Mouse (Mus musculus): ENCODE results near the gene Rnf43. TPM values are rescaled to one million over a fixed set of nuclear protein-coding genes. Genes with fewer than 3 reads are reported as not detected.

Rnf43 gene
- polyA plus RNA-seq, 1 experiment = 9.0 TPM

- no peak for DNase-seq
- Histone ChIP-seq H3K36me3 (ENCODE audit: control insufficient read depth, insufficient read depth, low read length) (no peaks in the 10 kb centered on the region), H3K27me3 (ENCODE audit: control insufficient read depth, insufficient read depth, low read length) (peaks cover under 1% of the 10 kb centered on the region; the same call in 1 of the 2 replicates), H3K4me3 (ENCODE audit: control insufficient read depth, insufficient read depth, low read length) (no peak overlapping the region), H3K27ac (ENCODE audit: control insufficient read depth, insufficient read depth, low read length) (no peak overlapping the region), H3K4me1 (replicated peaks; ENCODE audit: control insufficient read depth, insufficient read depth, low read length) (0 out of 2 replicates have a peak, but pooled peaks cover 2% of the 10 kb centered on the region)
- WGBS = 93% methylated on average over 9 of the region's 9 CpGs
- no peak for TF ChIP-seq POLR2A (IDR thresholded peaks at IDR 0.05; ENCODE audit: control insufficient read depth, extremely low read depth, insufficient read depth, low read length, poor library complexity)
- TF ChIP-seq CTCF (IDR thresholded peaks at IDR 0.05; ENCODE audit: borderline replicate concordance, control insufficient read depth, extremely low read depth, insufficient read depth, low read length, poor library complexity) = no peak
Measured at GRCm38 (mm10) chr11:87680786-87681185, 18.3 kb downstream of the Rnf43 start.

DNA sequence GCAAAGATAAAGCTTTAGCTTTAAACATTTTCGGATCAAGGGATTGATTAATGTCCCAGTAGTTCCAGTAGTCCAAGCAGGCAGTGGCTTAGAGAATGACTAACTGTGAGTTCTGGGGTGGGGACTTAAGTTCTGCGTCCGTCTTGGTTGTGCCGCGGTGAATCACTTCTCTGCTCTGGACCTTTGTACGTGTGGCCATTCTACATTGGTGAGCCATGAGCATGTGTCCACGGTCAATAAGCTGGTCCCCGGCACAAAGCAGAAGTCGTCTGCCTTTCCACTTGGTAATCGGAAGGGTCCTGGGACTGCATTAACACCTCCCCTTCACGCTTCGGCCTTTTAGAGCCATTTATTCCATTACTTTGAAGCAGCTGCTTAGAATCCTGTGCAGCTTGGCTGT, 19.6 kb downstream of the Rnf43 start:
- TF ChIP-seq POLR2A (IDR thresholded peaks at IDR 0.05; ENCODE audit: control insufficient read depth, extremely low read depth, insufficient read depth, low read length, poor library complexity) (no peak), CTCF (IDR thresholded peaks at IDR 0.05; ENCODE audit: borderline replicate concordance, control insufficient read depth, extremely low read depth, insufficient read depth, low read length, poor library complexity) (no peak)
- no peaks in the 10 kb centered on the region for H3K36me3 ChIP-seq (ENCODE audit: control insufficient read depth, insufficient read depth, low read length)
- no peak overlapping the region for H3K27ac ChIP-seq (ENCODE audit: control insufficient read depth, insufficient read depth, low read length)
- 0 out of 2 replicates have a peak, but pooled peaks cover 2% of the 10 kb centered on the region for H3K4me1 ChIP-seq (replicated peaks; ENCODE audit: control insufficient read depth, insufficient read depth, low read length)
- H3K4me3 ChIP-seq (ENCODE audit: control insufficient read depth, insufficient read depth, low read length) = no peak overlapping the region
- no peaks in the 10 kb centered on the region; the same call in 1 of the 2 replicates for H3K27me3 ChIP-seq (ENCODE audit: control insufficient read depth, insufficient read depth, low read length)
- 95% methylated on average over 12 of the region's 12 CpGs for WGBS
- no peak for DNase-seq

GRCm38 (mm10) chr11:87682838-87683571, 20.5 kb downstream of the Rnf43 start:
- WGBS = 47% methylated on average over 13 of the region's 13 CpGs
- Histone ChIP-seq H3K4me3 (ENCODE audit: control insufficient read depth, insufficient read depth, low read length) (no peak overlapping the region), H3K27me3 (ENCODE audit: control insufficient read depth, insufficient read depth, low read length) (no peaks in the 10 kb centered on the region; the same call in 1 of the 2 replicates), H3K27ac (ENCODE audit: control insufficient read depth, insufficient read depth, low read length) (no peak overlapping the region), H3K4me1 (replicated peaks; ENCODE audit: control insufficient read depth, insufficient read depth, low read length) (0 out of 2 replicates have a peak, but pooled peaks cover 2% of the 10 kb centered on the region), H3K36me3 (ENCODE audit: control insufficient read depth, insufficient read depth, low read length) (no peaks in the 10 kb centered on the region)
- no peak for TF ChIP-seq POLR2A (IDR thresholded peaks at IDR 0.05; ENCODE audit: control insufficient read depth, extremely low read depth, insufficient read depth, low read length, poor library complexity)
- no peak for TF ChIP-seq CTCF (IDR thresholded peaks at IDR 0.05; ENCODE audit: borderline replicate concordance, control insufficient read depth, extremely low read depth, insufficient read depth, low read length, poor library complexity)
- DNase-seq = no peak

GRCm38 (mm10) chr11:87686407-87686806, 23.9 kb downstream of the Rnf43 start:
- 52% methylated on average over 7 of the region's 7 CpGs for WGBS
- Histone ChIP-seq H3K36me3 (ENCODE audit: control insufficient read depth, insufficient read depth, low read length) (no peaks in the 10 kb centered on the region), H3K27me3 (ENCODE audit: control insufficient read depth, insufficient read depth, low read length) (no peaks in the 10 kb centered on the region; the same call in 1 of the 2 replicates), H3K27ac (ENCODE audit: control insufficient read depth, insufficient read depth, low read length) (no peak overlapping the region), H3K4me1 (replicated peaks; ENCODE audit: control insufficient read depth, insufficient read depth, low read length) (peaks cover 6% of the 10 kb centered on the region; the same call in 1 of the 2 replicates), H3K4me3 (ENCODE audit: control insufficient read depth, insufficient read depth, low read length) (no peak overlapping the region)
- no peak for TF ChIP-seq POLR2A (IDR thresholded peaks at IDR 0.05; ENCODE audit: control insufficient read depth, extremely low read depth, insufficient read depth, low read length, poor library complexity)
- no peak for TF ChIP-seq CTCF (IDR thresholded peaks at IDR 0.05; ENCODE audit: borderline replicate concordance, control insufficient read depth, extremely low read depth, insufficient read depth, low read length, poor library complexity)
- DNase-seq = no peak

GRCm38 (mm10) chr11:87687246-87688225, 25.0 kb downstream of the Rnf43 start:
- H3K4me1 ChIP-seq (replicated peaks; ENCODE audit: control insufficient read depth, insufficient read depth, low read length) = peaks cover 6% of the 10 kb centered on the region; the same call in 1 of the 2 replicates
- no peaks in the 10 kb centered on the region; the same call in 1 of the 2 replicates for H3K27me3 ChIP-seq (ENCODE audit: control insufficient read depth, insufficient read depth, low read length)
- no peaks in the 10 kb centered on the region for H3K36me3 ChIP-seq (ENCODE audit: control insufficient read depth, insufficient read depth, low read length)
- no peak for TF ChIP-seq CTCF (IDR thresholded peaks at IDR 0.05; ENCODE audit: borderline replicate concordance, control insufficient read depth, extremely low read depth, insufficient read depth, low read length, poor library complexity)
- no peak for TF ChIP-seq POLR2A (IDR thresholded peaks at IDR 0.05; ENCODE audit: control insufficient read depth, extremely low read depth, insufficient read depth, low read length, poor library complexity)
- H3K27ac ChIP-seq (ENCODE audit: control insufficient read depth, insufficient read depth, low read length) = no peak overlapping the region
- no peak overlapping the region for H3K4me3 ChIP-seq (ENCODE audit: control insufficient read depth, insufficient read depth, low read length)
- DNase-seq = no peak
- WGBS = 90% methylated on average over 15 of the region's 15 CpGs
